Mouse (Mus musculus) megakaryocyte progenitor cell, adult 5-6 weeks (primary cell): ENCODE measurements around the gene Axdnd1. TPM values are rescaled to one million over a fixed set of nuclear protein-coding genes. Genes with fewer than 3 reads are reported as not detected.
A peak's percentile ranks its signal among the peaks of the same experiment; 100 is the strongest.
"Not testable (repeated sequence)": the region's sequence is repeated elsewhere in the genome, so short reads cannot be mapped to it uniquely, and the experiment has no call there.

ENCODE experiments used
- ATAC-seq: replicated peaks from 2 replicates; pipeline ENCODE4 v1.8.0; 2016; ENCODE audit warnings: mild to moderate bottlenecking, moderate TSS enrichment, inconsistent platforms; ENCODE audit not compliant: poor library complexity
- total RNA-seq, 2 experiments: library from RNA; stranded (forward) in 1 of 2; stranded (reverse) in 1 of 2; fragments of 157-497, 149-512 nt in 1 of 2; fragments of 200-1000 nt in 1 of 2; gene quantifications; 2 replicates each; pipeline versions ENCODE4 v1.2.3 to v1.2.4; 2015 to 2017

Gene Axdnd1
- total RNA-seq, 2 experiments from 2014 or later, result 0.52 TPM; not detected in 1

GRCm38 (mm10) chr1:156345633-156346032 lies 75.3 kb downstream of the Axdnd1 start:
- ATAC-seq, result no peak

GRCm38 (mm10) chr1:156344433-156344832 lies 76.5 kb downstream of the Axdnd1 start:
- no peak for ATAC-seq

GRCm38 (mm10) chr1:156340847-156341246 lies 80.1 kb downstream of the Axdnd1 start:
- ATAC-seq, result no peak

DNA sequence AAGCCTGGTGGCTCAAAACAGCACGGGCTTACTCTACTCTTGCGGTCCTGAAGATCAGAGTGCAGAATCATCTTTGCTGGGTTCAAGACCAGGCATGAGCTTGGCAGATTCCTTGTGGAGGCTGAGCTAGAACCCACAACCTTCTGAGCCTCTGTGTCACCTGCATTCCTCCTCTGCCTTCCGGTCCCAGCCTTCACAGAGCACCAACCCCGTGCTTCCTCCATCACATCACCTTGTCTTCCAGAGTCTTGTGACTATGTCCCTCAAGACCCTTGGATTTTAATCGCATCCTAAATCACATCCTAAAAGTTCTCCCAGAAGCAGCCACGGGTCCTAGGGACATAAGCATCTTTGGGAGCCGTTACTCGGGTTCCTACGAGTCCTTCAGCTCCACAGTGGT lies 97.8 kb downstream of the Axdnd1 start:
- no peak for ATAC-seq

DNA sequence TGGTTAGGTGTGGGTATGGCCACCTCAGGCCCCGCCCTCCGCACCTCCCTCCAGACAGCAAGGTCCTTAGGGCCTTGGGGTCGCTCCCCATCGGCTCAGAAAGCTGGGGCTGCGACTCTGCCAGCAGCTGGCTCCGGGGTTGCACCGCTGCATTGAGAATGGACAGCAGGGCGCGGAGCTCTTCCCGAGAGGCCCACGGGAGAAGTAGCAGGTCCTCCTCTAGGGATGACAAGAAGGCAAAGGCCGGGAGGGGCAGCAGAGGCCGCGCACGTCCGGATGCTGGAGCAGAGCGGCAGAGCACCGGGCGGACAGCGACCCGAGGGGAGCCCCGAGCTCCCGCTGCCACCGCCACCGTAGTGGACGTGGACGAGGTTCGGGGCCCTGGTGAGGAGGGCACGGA lies 110.3 kb downstream of the Axdnd1 start, which contains the start of gene Nphs2:
Nphs2 (plus strand) TSS at position 98 of the 400 bp plus-strand sequence.
- peak; percentile 50 for ATAC-seq

GRCm38 (mm10) chr1:156308595-156308994 lies 112.4 kb downstream of the Axdnd1 start:
- peak; percentile 60 for ATAC-seq

- peak; percentile 34 for ATAC-seq
Observed at GRCm38 (mm10) chr1:156302911-156303749, 117.8 kb downstream of the Axdnd1 start, which contains the start of gene Tdrd5. Gene Tdrd5 (minus strand): TSS chr1:156303664.

- ATAC-seq, result no peak
Observed at GRCm38 (mm10) chr1:156290016-156290415, 130.9 kb downstream of the Axdnd1 start.

DNA sequence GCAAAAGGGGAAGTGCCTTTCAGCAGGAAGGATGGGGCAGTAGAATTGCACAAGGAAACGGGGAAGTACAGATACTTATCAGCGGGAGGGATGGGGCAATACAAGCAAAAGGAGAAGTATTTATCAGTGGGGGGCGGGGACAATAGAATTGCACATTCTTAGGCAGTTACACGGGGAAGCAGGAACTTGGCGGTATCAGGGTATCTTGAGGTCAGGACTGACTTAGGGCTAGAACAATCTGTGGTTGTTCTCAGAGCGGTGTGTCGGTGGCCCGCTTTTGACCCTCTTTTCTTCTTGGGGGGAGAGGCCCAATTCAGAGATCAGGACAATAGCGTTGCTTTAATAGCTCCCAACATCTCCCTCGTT lies 131.8 kb downstream of the Axdnd1 start:
- not testable (repeated sequence) for ATAC-seq

DNA sequence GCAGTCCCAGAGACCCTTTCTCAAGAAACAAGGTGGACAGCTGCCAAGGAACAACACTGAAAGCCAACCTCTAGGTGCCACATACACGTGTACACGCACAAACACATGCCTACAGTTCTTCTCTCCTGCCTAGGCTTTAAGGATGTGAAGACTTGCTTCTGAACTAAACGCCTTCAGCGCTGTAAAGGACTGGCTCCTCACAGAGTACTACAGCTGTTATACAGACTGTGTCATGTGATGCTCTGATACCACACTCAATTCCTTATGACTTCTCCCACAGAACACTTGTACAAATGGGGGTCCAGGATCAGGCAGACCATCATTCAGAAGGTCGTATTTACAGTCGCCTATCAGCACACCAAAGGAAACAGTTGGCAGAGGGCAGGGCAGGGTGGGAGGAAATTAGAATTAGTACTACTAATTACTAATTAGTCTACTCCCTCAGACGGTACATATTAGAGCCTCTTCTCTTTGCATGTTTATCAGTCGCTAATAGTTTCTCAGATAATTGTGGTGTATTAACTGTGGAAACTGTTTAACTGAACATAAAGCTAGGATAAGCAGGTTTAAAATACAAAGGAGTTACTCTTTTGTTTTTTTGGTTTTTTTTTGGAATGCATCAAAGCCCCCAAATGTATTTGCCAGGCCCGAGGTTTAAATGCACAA lies 132.3 kb downstream of the Axdnd1 start:
- ATAC-seq, result no peak

GRCm38 (mm10) chr1:156285541-156285896 lies 135.4 kb downstream of the Axdnd1 start:
- peak; percentile 56 for ATAC-seq

DNA sequence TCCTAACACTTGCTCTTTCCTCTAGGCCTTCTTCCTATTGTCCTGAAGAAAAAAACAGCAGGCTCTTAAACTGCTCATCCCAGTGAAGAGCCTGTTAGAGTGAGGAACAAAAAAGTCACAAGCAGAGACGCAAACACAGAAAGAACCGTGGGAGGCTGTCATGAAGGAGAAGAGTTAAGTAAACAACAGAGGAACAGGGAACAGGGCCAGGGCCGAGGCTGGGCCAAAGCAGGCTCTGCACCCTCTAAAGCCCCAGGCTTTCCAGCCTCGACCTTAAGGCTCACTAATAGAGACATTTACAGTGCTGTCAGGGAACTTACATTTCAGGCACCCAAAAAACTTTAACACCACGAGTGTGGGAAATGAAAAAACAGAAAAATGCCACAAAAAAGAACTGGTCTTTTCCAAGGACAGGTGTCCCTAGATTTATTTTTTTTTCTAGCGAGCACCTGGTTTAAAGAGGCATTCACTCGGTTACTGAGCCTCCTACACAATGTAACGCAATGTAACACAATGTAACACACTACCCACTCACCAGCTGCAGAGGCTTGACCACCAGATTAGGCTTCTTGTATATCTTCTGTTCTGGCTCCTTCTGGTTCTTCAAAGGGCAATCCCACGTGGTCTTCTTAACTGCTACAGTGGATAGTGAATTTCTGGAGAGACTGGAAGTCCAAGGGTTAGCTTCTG lies 136.0 kb downstream of the Axdnd1 start:
- ATAC-seq, result no peak

- peak; percentile 70 for ATAC-seq
Observed at GRCm38 (mm10) chr1:156284207-156284606, 136.8 kb downstream of the Axdnd1 start.

DNA sequence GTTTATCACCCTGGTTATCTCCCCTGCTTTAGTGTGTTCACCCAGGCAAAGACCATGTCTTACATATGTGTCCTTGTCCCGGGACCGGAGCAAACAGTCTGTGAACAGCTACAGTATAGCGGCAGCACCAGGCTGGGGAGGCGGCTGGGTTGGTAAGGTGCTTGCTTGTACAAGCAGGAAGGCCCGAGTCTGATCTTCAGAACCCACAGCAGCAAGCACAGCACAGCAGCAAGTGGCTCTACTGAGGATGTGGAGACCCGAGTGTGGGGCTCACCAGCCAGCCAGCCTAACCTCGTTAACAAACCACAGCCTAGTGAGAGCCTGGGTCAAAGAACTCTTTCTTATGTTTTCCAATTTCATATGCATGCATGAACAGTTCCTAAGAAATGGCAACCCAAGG lies 140.8 kb downstream of the Axdnd1 start:
- no peak for ATAC-seq

DNA sequence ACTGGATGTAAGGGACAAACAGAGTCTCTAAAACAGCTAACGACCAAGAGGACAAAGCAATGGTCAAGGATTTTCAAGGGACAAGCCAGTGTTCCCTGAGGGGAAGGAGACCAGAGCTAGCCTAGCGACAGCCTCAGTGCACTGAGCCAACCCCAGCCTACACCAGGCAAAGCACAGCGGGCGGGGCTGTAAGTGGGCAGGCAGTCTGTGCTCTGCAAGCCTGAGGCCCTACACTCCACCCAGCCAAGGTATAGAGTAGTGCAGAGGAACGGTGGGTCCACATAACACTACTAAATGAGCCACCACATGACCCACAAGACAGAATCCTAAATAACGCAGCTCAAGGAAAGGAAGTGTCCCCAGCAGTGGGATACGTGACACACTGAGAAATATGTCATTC lies 147.3 kb downstream of the Axdnd1 start:
- peak; percentile 63 for ATAC-seq

Other genes with a start within 250 kb of the Axdnd1 start
- gene Fam163a, start 216.1 kb downstream of the Axdnd1 start, total RNA-seq (2015), result not detected in 2 replicates
- not detected in 2 replicates for gene Fam163a, start 216.1 kb downstream of the Axdnd1 start, total RNA-seq (2017)
- gene Tdrd5, start 117.5 kb downstream of the Axdnd1 start, total RNA-seq (2015), result 0.05 TPM in 1 of 2 replicates, not detected in the other
- 0.07 TPM in 1 of 2 replicates, not detected in the other for gene Tdrd5, start 117.5 kb downstream of the Axdnd1 start, total RNA-seq (2017)
- gene Nphs2, start 110.4 kb downstream of the Axdnd1 start, total RNA-seq (2015), result not detected in 2 replicates
- not detected in 2 replicates for gene Nphs2, start 110.4 kb downstream of the Axdnd1 start, total RNA-seq (2017)
- 1,614 and 1,672 TPM in 2 replicates for gene Gm2000, start 55.1 kb downstream of the Axdnd1 start, total RNA-seq (2015)
- 3,561 and 3,585 TPM in 2 replicates for gene Gm2000, start 55.1 kb downstream of the Axdnd1 start, total RNA-seq (2017)
- 99.4 and 117 TPM in 2 replicates for gene Soat1, start 53.2 kb upstream of the Axdnd1 start, total RNA-seq (2015)
- 139 and 140 TPM in 2 replicates for gene Soat1, start 53.2 kb upstream of the Axdnd1 start, total RNA-seq (2017)
- gene Gm10031, start 102.9 kb upstream of the Axdnd1 start, total RNA-seq (2015), result 5.3 and 6.3 TPM in 2 replicates
- 11.9 and 17.3 TPM in 2 replicates for gene Gm10031, start 102.9 kb upstream of the Axdnd1 start, total RNA-seq (2017)
- gene Abl2, start 137.6 kb upstream of the Axdnd1 start, total RNA-seq (2015), result 7.8 and 10.4 TPM in 2 replicates
- 14.0 and 14.5 TPM in 2 replicates for gene Abl2, start 137.6 kb upstream of the Axdnd1 start, total RNA-seq (2017)